Mouse (Mus musculus): ENCODE data around the gene Cmtr1.
"Not testable (repeated sequence)": the region's sequence is repeated elsewhere in the genome, so short reads cannot be mapped to it uniquely, and the experiment has no call there.

Gene Cmtr1

DNA sequence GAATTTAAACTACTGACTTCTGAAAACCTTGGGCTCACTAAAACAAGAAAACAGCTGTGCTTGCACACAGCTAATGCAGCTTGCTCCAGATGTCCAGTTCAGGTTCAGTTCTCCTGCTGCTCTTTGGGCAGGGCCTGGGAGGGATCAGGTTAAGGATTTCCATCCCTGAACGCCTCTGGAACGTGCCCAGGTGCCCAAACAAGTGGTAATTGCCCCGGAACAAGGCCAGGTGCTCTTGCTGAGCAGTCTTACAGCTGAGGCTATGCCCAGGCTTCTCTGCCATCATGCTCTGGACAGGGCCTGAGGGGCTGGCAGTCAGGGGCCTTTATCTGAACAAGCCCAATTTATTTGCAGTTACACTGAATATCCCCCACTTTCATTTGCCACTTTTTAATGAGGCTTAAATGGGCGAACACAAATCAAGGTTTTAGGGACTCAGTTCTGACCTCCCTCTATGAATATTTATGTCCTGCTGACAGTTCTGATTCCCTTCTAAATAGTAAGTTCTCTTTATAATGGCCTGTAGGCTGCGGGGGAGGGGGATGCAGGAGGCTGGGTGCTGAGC, 46.7 kb downstream of the Cmtr1 start:
- DNase-seq (ENCODE audit: low spot score), result no peak

GRCm38 (mm10) chr17:29708783-29709182, 48.4 kb downstream of the Cmtr1 start:
- no peak for DNase-seq (ENCODE audit: low spot score)

GRCm38 (mm10) chr17:29710562-29711044, 50.2 kb downstream of the Cmtr1 start:
- no peak for DNase-seq (ENCODE audit: low spot score)

- no peak for DNase-seq (ENCODE audit: low spot score)
Observed at GRCm38 (mm10) chr17:29711076-29711744, 50.8 kb downstream of the Cmtr1 start.

DNA sequence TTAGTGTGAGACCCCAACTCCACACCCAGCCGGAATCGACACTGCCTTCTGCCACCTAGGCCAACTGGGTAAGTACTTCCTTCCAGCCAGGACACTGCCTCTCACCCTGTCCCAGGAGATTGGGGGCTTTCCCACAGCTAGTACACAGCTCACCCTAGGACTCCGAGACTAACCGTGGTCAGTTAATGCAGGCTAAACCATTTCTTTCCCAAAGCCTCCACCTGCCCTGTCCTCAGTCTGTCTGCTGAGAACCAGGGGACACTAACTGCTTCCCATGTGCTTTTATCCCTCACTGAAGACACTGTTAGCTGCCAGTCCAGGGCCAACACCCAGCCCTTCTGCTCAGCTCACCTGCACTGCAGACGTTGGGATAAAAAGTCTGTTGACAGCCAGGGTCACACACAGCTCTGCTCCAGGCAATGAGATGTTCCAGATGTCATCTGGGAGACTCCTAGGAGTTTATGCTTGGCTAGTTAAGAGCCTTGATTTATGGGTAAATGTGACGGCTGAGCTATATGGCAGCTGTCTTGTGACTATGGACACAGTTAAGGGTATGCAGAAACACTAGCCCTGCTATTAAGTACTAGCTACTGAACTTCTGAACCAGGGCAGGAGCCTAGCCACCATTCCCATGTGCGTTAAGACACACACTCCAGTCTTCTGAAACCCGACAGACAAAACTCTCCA, 51.5 kb downstream of the Cmtr1 start:
- DNase-seq (ENCODE audit: low spot score), result no peak

DNA sequence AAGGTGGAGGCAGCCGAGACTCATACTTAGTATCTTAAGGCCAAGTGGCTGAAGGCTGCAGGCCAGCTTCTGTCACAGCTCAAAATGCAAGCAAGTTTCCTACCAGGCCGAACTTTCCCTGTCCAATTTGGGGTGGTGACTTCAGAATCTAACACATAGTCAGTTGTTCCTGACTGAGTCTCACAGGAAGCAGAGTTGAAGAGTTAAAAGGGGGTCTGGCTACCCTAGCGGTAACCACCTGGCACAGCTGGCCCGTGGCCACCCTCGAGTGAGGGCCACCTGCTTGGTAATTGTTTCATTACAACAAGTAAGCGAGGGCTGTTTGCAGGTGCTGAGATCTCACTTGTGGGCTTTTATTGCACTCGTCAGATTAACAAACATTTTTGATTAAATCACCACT, 52.2 kb downstream of the Cmtr1 start:
- DNase-seq (ENCODE audit: low spot score), result no peak

GRCm38 (mm10) chr17:29713734-29714133, 53.3 kb downstream of the Cmtr1 start:
- DNase-seq (ENCODE audit: low spot score), result not testable (repeated sequence)

GRCm38 (mm10) chr17:29716732-29717445, 56.5 kb downstream of the Cmtr1 start, which contains the start of gene Ccdc167:
Gene Ccdc167, minus strand, starts transcription at chr17:29717044.
- DNase-seq (ENCODE audit: low spot score), result peak; percentile 96

DNA sequence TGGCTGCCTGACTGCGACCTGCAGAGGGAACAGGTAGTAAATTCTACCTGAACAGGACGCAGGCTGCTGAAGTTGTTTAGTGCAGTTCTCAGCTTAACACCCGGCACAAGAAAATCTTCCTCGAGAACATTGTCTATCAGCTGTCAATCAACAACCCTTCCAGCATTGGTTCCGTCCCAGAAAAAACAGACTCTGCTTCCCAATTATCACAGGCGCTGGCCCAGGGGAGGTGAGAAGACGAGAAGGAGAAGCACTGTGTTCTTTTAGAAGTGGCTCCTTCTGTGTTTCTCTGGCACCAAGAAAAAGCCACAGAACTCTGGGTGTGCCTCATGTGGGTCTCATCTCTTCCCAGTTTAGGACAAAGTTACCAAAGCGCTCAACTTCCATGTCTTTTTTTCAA, 58.3 kb downstream of the Cmtr1 start:
- DNase-seq (ENCODE audit: low spot score), result no peak

- DNase-seq (ENCODE audit: low spot score), result no peak
Observed at GRCm38 (mm10) chr17:29719628-29720575, 59.5 kb downstream of the Cmtr1 start.

GRCm38 (mm10) chr17:29720755-29721365, 60.5 kb downstream of the Cmtr1 start:
- no peak for DNase-seq (ENCODE audit: low spot score)

DNA sequence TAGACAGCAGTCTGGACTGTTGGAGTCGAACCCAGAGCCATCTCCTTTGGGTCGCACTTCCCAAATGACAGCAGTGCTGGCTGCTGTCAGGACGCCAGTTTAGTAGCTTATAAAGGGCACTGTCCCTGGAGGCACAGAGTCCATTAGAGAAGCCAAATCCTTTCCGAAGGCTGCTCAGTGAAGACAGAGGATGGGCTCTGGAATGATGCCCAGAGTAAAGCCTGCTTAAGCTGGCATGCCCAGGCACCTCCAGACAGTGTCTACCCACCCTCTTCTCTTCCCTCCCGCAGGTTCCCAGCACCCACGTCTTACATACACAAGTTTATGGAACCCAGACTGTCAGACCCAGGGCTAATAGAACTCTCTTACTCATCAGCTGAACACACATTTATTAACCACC, 64.2 kb downstream of the Cmtr1 start:
- DNase-seq (ENCODE audit: low spot score), result no peak

DNA sequence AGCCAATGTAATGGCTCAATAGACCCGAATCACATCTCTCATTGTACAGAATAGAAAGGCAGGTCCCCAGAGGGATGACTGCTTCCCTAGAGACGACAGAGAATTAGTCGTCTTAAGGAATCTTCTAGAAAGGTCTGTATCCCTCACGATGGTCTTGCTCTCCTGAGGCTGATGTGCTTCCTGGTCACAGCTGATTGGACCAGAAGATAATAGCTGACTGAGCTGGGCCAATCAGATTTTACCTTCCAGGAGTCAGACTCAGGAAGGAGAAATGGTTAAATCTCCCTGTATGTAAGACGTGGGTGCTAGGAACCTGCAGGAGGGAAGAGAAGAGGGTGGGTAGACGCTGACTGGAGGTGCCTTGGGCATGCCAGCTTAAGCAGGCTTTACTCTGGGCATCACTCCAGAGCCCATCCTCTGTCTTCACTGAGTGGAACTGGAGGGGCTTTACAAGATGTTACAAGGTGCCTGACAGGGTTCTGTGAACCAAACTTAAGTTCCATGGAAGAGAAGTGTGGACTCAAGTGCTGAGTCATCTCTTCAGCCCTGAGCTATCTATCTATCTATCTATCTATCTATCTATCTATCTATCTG, 64.7 kb downstream of the Cmtr1 start:
- DNase-seq (ENCODE audit: low spot score), result no peak

DNA sequence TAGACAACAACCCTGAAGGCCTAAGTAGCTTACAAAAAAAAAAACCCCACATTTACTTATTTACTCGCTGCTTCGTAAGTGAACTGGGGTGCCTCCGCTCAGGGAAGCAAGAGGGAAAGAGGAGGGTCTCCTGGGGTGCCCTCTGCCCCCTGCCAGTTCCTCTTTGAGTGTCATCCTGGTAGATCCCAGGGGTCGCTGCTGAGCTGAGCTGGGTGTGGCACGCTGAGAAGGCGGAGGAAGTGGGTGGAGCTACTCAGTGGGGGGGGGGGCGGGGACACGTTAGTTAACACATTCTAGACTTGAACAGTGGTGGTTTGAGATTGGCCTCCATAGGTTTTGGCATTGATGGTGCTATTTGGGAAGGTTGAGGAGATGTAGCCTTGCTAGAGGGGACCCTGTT, 67.7 kb downstream of the Cmtr1 start:
- DNase-seq (ENCODE audit: low spot score), result no peak

DNA sequence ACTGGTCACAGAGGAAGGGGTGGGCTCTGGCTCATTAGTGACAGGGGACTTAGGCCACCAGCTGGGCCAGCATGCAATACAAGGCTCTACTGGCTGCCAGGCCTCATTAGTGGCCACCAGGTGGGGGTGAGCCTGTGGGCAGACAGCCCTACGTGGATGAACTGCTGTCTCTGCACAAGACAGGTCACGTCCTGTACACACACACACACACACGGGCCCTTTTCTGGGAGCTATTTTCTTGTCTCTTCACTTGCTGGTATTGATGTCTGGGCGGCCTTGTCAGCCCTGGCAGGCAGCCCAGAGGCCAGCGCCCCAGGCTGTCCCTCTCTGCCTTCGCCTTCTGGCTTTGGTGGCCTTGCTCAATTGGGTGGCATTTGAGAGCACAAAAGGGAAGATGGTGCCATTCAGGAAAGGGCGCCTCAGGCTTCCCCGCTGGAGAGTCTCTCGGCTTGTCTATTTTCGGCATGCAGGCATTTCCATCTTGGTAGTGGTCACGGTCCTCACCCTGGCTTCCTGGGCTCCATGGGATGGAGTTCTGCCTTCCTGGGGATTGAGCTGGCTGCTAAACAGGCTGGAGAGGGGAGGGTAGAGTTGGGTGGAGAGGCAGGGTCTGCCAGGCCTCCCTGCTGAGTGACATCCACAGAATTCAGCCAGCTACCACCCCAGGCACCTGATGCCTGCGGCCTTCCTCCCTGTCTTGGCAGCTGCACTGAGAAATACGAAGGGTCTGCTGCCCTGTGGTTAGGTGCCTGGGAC, 70.3 kb downstream of the Cmtr1 start:
- DNase-seq (ENCODE audit: low spot score), result peak; percentile 72

GRCm38 (mm10) chr17:29731266-29731952, 71.0 kb downstream of the Cmtr1 start:
- DNase-seq (ENCODE audit: low spot score), result peak; percentile 79

DNA sequence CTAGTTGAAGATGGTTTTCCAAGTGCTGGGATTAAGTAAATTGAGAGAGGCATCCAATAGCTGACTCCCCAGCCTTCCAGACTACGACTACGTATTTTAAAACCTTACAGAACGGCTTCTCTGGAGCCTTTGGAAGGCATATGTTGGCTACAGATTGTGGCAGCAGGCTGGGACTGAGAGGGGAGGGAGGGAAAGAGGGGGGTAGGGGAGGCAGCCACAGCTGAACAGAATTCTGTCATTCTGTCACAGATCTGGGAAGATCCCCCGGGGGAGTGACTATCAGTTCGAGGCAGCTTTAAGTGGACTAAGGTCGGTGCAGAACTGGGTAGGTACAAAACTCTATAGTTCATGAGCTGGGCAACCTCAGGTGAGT, 71.5 kb downstream of the Cmtr1 start:
- no peak for DNase-seq (ENCODE audit: low spot score)

DNA sequence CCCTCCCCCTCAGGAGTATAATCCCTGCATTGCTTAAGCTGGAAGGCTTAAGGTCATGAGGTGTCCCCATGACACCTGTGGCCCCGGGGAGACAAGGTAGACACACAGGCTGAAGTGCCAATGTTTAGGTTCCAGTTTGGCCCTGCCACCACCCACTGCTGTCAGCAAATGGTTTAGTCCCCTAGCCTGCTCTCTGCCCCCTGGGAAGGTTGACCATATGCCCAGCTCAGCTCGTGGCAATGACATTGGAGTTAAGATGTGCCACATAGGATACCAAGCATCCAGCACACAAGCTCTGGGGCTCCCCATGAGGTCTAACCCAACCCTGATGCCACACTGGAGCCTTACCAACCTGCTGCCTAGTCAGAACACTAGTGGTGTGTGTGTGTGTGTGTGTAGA, 72.1 kb downstream of the Cmtr1 start:
- DNase-seq (ENCODE audit: low spot score), result no peak

- DNase-seq (ENCODE audit: low spot score), result no peak
Observed at GRCm38 (mm10) chr17:29736448-29737014, 76.1 kb downstream of the Cmtr1 start.
